Mouse (Mus musculus) mesoderm, embryonic 11.5 days (tissue): ENCODE data around the gene Nfx1.

ENCODE experiments used
- DNase-seq: peaks from one replicate; pipeline ENCODE4 v3.0.0-alpha.2; 2012; ENCODE audit warnings: low read depth, low spot score

The Nfx1 gene

GRCm38 (mm10) chr4:40975678-40976077 lies 5.0 kb downstream of the Nfx1 start:
- no peak for DNase-seq

- no peak for DNase-seq
Measured at GRCm38 (mm10) chr4:40976651-40977050, 5.9 kb downstream of the Nfx1 start.

GRCm38 (mm10) chr4:40979430-40979829 lies 8.7 kb downstream of the Nfx1 start:
- no peak for DNase-seq

- no peak for DNase-seq
Measured at GRCm38 (mm10) chr4:40982486-40982885, 11.8 kb downstream of the Nfx1 start.

- DNase-seq, result no peak
Measured at GRCm38 (mm10) chr4:40983686-40984085, 13.0 kb downstream of the Nfx1 start.

GRCm38 (mm10) chr4:40989633-40990032 lies 18.9 kb downstream of the Nfx1 start:
- no peak for DNase-seq

- no peak for DNase-seq
Measured at GRCm38 (mm10) chr4:40996302-40996701, 25.6 kb downstream of the Nfx1 start.

GRCm38 (mm10) chr4:40997916-40998315 lies 27.2 kb downstream of the Nfx1 start:
- DNase-seq, result no peak

GRCm38 (mm10) chr4:41000271-41000670 lies 29.6 kb downstream of the Nfx1 start:
- no peak for DNase-seq

GRCm38 (mm10) chr4:41000842-41001639 lies 30.3 kb downstream of the Nfx1 start:
- no peak for DNase-seq

GRCm38 (mm10) chr4:41013351-41013750 lies 42.6 kb downstream of the Nfx1 start:
- no peak for DNase-seq

- DNase-seq, result no peak
Measured at GRCm38 (mm10) chr4:41015798-41016197, 45.1 kb downstream of the Nfx1 start.

- DNase-seq, result no peak
Measured at GRCm38 (mm10) chr4:41021094-41021493, 50.4 kb downstream of the Nfx1 start.

GRCm38 (mm10) chr4:41026086-41026787 lies 55.5 kb downstream of the Nfx1 start:
- DNase-seq, result peak; percentile 25

- no peak for DNase-seq
Measured at GRCm38 (mm10) chr4:41027872-41028271, 57.2 kb downstream of the Nfx1 start.

- DNase-seq, result no peak
Measured at GRCm38 (mm10) chr4:41028272-41028671, 57.6 kb downstream of the Nfx1 start.

- DNase-seq, result no peak
Measured at GRCm38 (mm10) chr4:41029372-41029771, 58.7 kb downstream of the Nfx1 start.

GRCm38 (mm10) chr4:41031242-41031641 lies 60.5 kb downstream of the Nfx1 start:
- no peak for DNase-seq

GRCm38 (mm10) chr4:41037942-41038341 lies 67.2 kb downstream of the Nfx1 start:
- no peak for DNase-seq

GRCm38 (mm10) chr4:41040983-41041382 lies 70.3 kb downstream of the Nfx1 start:
- no peak for DNase-seq

GRCm38 (mm10) chr4:41042880-41043279 lies 72.2 kb downstream of the Nfx1 start:
- DNase-seq, result peak; percentile 12

GRCm38 (mm10) chr4:41043961-41044360 lies 73.3 kb downstream of the Nfx1 start:
- DNase-seq, result no peak

- DNase-seq, result no peak
Measured at GRCm38 (mm10) chr4:41045288-41045687, 74.6 kb downstream of the Nfx1 start.
